Mouse (Mus musculus): ENCODE data around the gene Vps18. TPM values are rescaled to one million over a fixed set of nuclear protein-coding genes. Genes with fewer than 3 reads are reported as not detected.

Vps18 gene
- 19.3 and 22.6 TPM in 2 replicates for polyA plus RNA-seq (2014; fragmentation: Nextera tagmentation; extraction: Ambion mirVana)

DNA sequence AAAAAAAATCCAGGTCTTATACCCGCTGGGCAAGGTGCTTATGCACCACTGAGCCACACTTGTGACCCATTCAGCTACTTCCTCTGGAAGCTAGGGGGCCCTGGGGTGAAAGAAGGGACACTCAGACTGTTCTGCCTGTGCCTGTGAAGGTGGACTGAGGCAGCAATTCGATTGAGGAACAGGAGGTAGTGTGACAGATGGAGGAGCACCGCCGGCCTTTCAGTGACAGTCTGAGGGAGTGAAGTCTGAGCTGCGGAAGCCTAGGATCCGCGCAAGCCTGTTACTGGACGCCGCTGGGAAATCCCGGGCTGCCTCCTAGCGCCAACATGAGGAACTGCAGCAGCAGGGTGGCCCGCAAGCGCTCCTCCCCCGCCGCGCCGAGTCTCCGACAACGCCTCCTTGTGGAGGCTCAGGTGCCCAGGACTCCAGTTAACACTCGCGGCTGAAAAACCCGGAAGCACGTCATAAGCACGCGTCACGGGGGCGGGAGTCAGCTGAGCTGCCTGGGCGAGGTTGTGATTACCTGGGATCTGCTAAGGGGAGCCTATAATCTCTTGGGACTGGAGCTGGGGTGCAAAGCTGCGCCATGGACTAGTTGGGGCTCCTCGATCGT lies at the start of gene Vps18:
Gene Vps18, plus strand, starts transcription at position 471 of the 613 bp plus-strand sequence.
- Histone ChIP-seq H3K9ac (replicated peaks; ENCODE audit: low read length) (peak within 1 kb of the TSS; percentile 82), H3K4me2 (ENCODE audit: low read length) (peak within 1 kb of the TSS; percentile 64)

DNA sequence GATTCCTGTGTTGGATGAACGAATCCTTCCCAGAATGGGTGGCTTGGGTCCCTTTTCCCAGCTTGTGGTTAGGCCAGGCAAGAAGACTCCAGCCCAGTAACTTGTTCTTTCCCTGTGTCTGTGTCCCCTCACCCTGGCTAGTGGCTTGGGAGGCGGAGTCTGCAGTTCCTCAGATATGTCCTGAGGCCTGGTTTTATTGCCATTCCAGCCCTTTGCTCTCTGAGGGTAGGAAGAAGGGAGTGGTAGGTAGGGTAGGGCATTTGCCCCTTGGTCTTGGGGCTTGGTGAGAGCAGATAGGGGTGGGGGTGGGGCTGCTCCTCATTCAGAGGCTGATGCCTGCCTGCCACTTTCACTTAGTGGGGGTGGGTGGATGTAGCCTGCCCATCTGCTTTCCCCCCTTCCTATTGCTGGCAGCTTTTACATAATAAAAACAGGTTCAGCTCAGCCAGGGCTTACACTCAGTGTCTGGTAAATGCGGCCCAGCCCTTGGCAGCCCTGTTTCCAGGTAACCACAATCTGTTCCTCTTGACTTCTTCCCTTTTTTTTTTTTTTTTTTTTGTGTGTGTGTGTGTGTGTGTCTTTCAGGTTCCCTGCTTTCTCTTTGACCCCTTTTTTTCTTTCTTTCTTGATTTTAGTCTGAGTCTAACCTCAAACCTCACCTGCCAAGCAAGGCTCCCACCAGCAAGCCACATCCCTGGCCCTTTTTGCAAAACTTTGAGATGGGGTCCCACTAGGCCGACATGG lies 48.3 kb upstream of the Vps18 start:
- DNase-seq (no peak), ATAC-seq (ENCODE audit: low FRiP score, low TSS enrichment) (no peak)
- H3K9ac ChIP-seq (replicated peaks; ENCODE audit: low read length) = no peak overlapping the region
- no peak overlapping the region for H3K27ac ChIP-seq (replicated peaks; ENCODE audit: low read depth, low read length)
- no peaks in the 10 kb centered on the region for H3K36me3 ChIP-seq (ENCODE audit: control insufficient read depth, insufficient read depth, low read length)
- WGBS = 58% methylated on average over 4 of the region's 4 CpGs
- peaks cover 43% of the 10 kb centered on the region for H3K27me3 ChIP-seq (ENCODE audit: control insufficient read depth, insufficient read depth, low read length)
- no peaks in the 10 kb centered on the region for H3K9me3 ChIP-seq (ENCODE audit: control insufficient read depth, low read length)
- H3K4me2 ChIP-seq (ENCODE audit: low read length) = no peak overlapping the region
- H3K4me3 ChIP-seq (replicated peaks; ENCODE audit: low read depth, low read length) = no peak overlapping the region
- peaks cover 7% of the 10 kb centered on the region for H3K4me1 ChIP-seq (ENCODE audit: control insufficient read depth, insufficient read depth, low read length)

More for the DNA sequence above, at the start of gene Vps18:
- Histone ChIP-seq H3K27me3 (ENCODE audit: control insufficient read depth, insufficient read depth, low read length) (no peaks in the 10 kb centered on the region), H3K4me3 (replicated peaks; ENCODE audit: low read depth, low read length) (peak within 1 kb of the TSS; percentile 73), H3K27ac (replicated peaks; ENCODE audit: low read depth, low read length) (peak within 1 kb of the TSS; percentile 68; the same call in 1 of the 2 replicates), H3K36me3 (ENCODE audit: control insufficient read depth, insufficient read depth, low read length) (peaks cover 26% of the 10 kb centered on the region), H3K4me1 (ENCODE audit: control insufficient read depth, insufficient read depth, low read length) (peaks cover 9% of the 10 kb centered on the region), H3K9me3 (ENCODE audit: control insufficient read depth, low read length) (no peaks in the 10 kb centered on the region)
- under 1% methylated on average over 31 of the region's 31 CpGs for WGBS
- peak; percentile 99 for DNase-seq
- peak; percentile 95 for ATAC-seq (ENCODE audit: low FRiP score, low TSS enrichment)

GRCm38 (mm10) chr2:119240819-119241186 lies 47.7 kb upstream of the Vps18 start:
- no peaks in the 10 kb centered on the region for H3K9me3 ChIP-seq (ENCODE audit: control insufficient read depth, low read length)
- no peaks in the 10 kb centered on the region for H3K36me3 ChIP-seq (ENCODE audit: control insufficient read depth, insufficient read depth, low read length)
- ATAC-seq (ENCODE audit: low FRiP score, low TSS enrichment) (no peak), DNase-seq (no peak)
- no peak overlapping the region for H3K27ac ChIP-seq (replicated peaks; ENCODE audit: low read depth, low read length)
- no peak overlapping the region for H3K4me2 ChIP-seq (ENCODE audit: low read length)
- no peak overlapping the region for H3K9ac ChIP-seq (replicated peaks; ENCODE audit: low read length)
- 85% methylated on average over 4 of the region's 4 CpGs for WGBS
- H3K4me3 ChIP-seq (replicated peaks; ENCODE audit: low read depth, low read length) = no peak overlapping the region
- H3K27me3 ChIP-seq (ENCODE audit: control insufficient read depth, insufficient read depth, low read length) = peaks cover 37% of the 10 kb centered on the region
- H3K4me1 ChIP-seq (ENCODE audit: control insufficient read depth, insufficient read depth, low read length) = peaks cover 7% of the 10 kb centered on the region

GRCm38 (mm10) chr2:119242548-119242947 lies 46.0 kb upstream of the Vps18 start:
- Histone ChIP-seq H3K9me3 (ENCODE audit: control insufficient read depth, low read length) (no peaks in the 10 kb centered on the region), H3K36me3 (ENCODE audit: control insufficient read depth, insufficient read depth, low read length) (no peaks in the 10 kb centered on the region), H3K27ac (replicated peaks; ENCODE audit: low read depth, low read length) (no peak overlapping the region), H3K4me3 (replicated peaks; ENCODE audit: low read depth, low read length) (no peak overlapping the region), H3K9ac (replicated peaks; ENCODE audit: low read length) (no peak overlapping the region), H3K4me1 (ENCODE audit: control insufficient read depth, insufficient read depth, low read length) (peaks cover under 1% of the 10 kb centered on the region), H3K27me3 (ENCODE audit: control insufficient read depth, insufficient read depth, low read length) (peaks cover 20% of the 10 kb centered on the region), H3K4me2 (ENCODE audit: low read length) (no peak overlapping the region)
- ATAC-seq (ENCODE audit: low FRiP score, low TSS enrichment) = no peak
- DNase-seq = no peak
- WGBS = 84% methylated on average over 9 of the region's 9 CpGs

- Histone ChIP-seq H3K9ac (replicated peaks; ENCODE audit: low read length) (no peak overlapping the region), H3K4me1 (ENCODE audit: control insufficient read depth, insufficient read depth, low read length) (no peaks in the 10 kb centered on the region), H3K9me3 (ENCODE audit: control insufficient read depth, low read length) (no peaks in the 10 kb centered on the region), H3K27ac (replicated peaks; ENCODE audit: low read depth, low read length) (no peak overlapping the region), H3K27me3 (ENCODE audit: control insufficient read depth, insufficient read depth, low read length) (peaks cover 2% of the 10 kb centered on the region; the same call in 1 of the 2 replicates), H3K36me3 (ENCODE audit: control insufficient read depth, insufficient read depth, low read length) (no peaks in the 10 kb centered on the region), H3K4me2 (ENCODE audit: low read length) (no peak overlapping the region), H3K4me3 (replicated peaks; ENCODE audit: low read depth, low read length) (no peak overlapping the region)
- ATAC-seq (ENCODE audit: low FRiP score, low TSS enrichment) (no peak), DNase-seq (no peak)
- 86% methylated on average over 7 of the region's 7 CpGs for WGBS
Observed at GRCm38 (mm10) chr2:119245246-119245645, 43.3 kb upstream of the Vps18 start.

GRCm38 (mm10) chr2:119247904-119248303 lies 40.6 kb upstream of the Vps18 start:
- Histone ChIP-seq H3K4me3 (replicated peaks; ENCODE audit: low read depth, low read length) (no peak overlapping the region), H3K4me1 (ENCODE audit: control insufficient read depth, insufficient read depth, low read length) (no peaks in the 10 kb centered on the region), H3K4me2 (ENCODE audit: low read length) (no peak overlapping the region), H3K9me3 (ENCODE audit: control insufficient read depth, low read length) (no peaks in the 10 kb centered on the region), H3K36me3 (ENCODE audit: control insufficient read depth, insufficient read depth, low read length) (no peaks in the 10 kb centered on the region), H3K9ac (replicated peaks; ENCODE audit: low read length) (no peak overlapping the region), H3K27me3 (ENCODE audit: control insufficient read depth, insufficient read depth, low read length) (peaks cover 2% of the 10 kb centered on the region; the same call in 1 of the 2 replicates), H3K27ac (replicated peaks; ENCODE audit: low read depth, low read length) (no peak overlapping the region)
- no peak for DNase-seq
- no peak for ATAC-seq (ENCODE audit: low FRiP score, low TSS enrichment)
- 83% methylated on average over 9 of the region's 9 CpGs for WGBS

DNA sequence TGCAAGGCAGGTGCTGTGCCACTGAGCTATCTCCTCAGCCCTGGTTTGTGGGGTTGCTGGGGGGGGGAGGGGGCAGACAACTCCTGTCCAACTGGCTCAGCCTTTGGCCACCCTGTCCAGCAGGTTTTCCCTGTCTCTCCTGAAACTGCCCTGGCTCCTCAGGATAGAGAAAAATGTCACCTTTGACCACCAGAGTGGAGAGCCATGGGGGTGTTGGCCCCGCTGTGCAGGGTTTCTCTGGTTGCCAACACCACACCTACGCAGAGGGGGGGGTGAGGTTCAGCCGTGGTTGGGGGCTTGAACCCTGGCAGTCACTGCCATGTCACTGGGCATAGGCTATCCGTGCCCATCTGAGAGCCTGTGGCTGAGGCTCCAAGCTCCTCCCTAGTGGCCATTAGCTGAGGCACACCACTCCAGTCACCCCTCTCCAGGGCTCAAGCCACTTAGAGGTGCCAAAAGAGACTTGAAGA lies 38.9 kb upstream of the Vps18 start:
- no peak overlapping the region for H3K4me3 ChIP-seq (replicated peaks; ENCODE audit: low read depth, low read length)
- no peaks in the 10 kb centered on the region for H3K4me1 ChIP-seq (ENCODE audit: control insufficient read depth, insufficient read depth, low read length)
- H3K27ac ChIP-seq (replicated peaks; ENCODE audit: low read depth, low read length) = no peak overlapping the region
- no peak overlapping the region for H3K4me2 ChIP-seq (ENCODE audit: low read length)
- H3K27me3 ChIP-seq (ENCODE audit: control insufficient read depth, insufficient read depth, low read length) = peaks cover 2% of the 10 kb centered on the region; the same call in 1 of the 2 replicates
- H3K9ac ChIP-seq (replicated peaks; ENCODE audit: low read length) = no peak overlapping the region
- no peaks in the 10 kb centered on the region for H3K36me3 ChIP-seq (ENCODE audit: control insufficient read depth, insufficient read depth, low read length)
- no peak for DNase-seq
- H3K9me3 ChIP-seq (ENCODE audit: control insufficient read depth, low read length) = no peaks in the 10 kb centered on the region
- no peak for ATAC-seq (ENCODE audit: low FRiP score, low TSS enrichment)
- WGBS = 88% methylated on average over 4 of the region's 4 CpGs

DNA sequence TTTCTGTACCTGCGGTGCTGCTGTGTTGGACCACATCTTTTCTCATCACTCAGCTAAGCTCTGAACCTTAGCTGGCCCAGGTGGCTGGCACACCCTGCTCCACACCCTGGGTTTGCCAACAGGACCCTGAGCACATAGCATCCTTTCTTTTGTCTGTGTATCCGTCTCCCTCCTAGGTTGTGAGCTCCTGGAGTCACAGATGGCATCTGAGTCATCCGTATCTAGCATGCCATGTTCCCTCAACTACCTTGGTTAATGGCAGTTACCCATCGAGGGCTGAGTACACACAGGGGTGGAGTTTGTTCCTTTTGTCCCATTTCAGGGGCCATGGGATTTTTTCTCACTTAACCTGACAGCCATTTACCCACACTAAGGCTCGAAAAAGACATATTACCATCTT lies 38.2 kb upstream of the Vps18 start:
- H3K4me1 ChIP-seq (ENCODE audit: control insufficient read depth, insufficient read depth, low read length) = no peaks in the 10 kb centered on the region
- DNase-seq (no peak), ATAC-seq (ENCODE audit: low FRiP score, low TSS enrichment) (no peak)
- H3K4me2 ChIP-seq (ENCODE audit: low read length) = 0 out of 2 replicates have a peak overlapping the region, but pooled peaks have one; percentile 15
- H3K36me3 ChIP-seq (ENCODE audit: control insufficient read depth, insufficient read depth, low read length) = no peaks in the 10 kb centered on the region
- no peak overlapping the region for H3K27ac ChIP-seq (replicated peaks; ENCODE audit: low read depth, low read length)
- H3K9me3 ChIP-seq (ENCODE audit: control insufficient read depth, low read length) = no peaks in the 10 kb centered on the region
- 69% methylated on average over 5 of the region's 5 CpGs for WGBS
- H3K9ac ChIP-seq (replicated peaks; ENCODE audit: low read length) = no peak overlapping the region
- peaks cover 5% of the 10 kb centered on the region; the same call in 1 of the 2 replicates for H3K27me3 ChIP-seq (ENCODE audit: control insufficient read depth, insufficient read depth, low read length)
- no peak overlapping the region for H3K4me3 ChIP-seq (replicated peaks; ENCODE audit: low read depth, low read length)

All from midbrain, embryonic 14.5 days (tissue).